Mouse (Mus musculus) spleen, postnatal 4 days (tissue): ENCODE results near the gene Trmt2b.
"Not testable (repeated sequence)": the region's sequence is repeated elsewhere in the genome, so short reads cannot be mapped to it uniquely, and the experiment has no call there.

Source experiments
- DNase-seq, 2 experiments: peaks; one replicate each; pipeline ENCODE4 v3.0.0; 2022; ENCODE audit warnings: low spot score in 2 of 2

Gene Trmt2b

DNA sequence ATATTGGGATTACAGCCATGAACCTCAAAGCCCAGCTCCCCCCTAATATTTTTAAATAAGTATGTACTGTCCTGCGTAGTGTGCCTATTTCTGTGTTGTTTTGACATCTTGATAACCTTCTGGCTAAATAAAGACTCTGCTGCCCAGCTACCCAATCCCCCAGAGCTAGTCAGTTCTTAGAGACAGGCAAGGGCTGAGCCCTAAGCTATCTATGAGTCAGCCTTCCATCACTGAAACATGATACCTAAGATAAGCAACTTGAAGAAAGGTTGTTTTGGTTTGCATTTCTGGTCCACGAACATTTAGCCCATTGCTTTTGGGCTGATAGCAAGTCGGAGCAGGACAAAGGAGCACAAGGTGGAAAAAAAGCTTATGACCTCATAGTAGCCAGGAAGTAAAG is 56.2 kb downstream of the Trmt2b start:
- no peak for DNase-seq

DNA sequence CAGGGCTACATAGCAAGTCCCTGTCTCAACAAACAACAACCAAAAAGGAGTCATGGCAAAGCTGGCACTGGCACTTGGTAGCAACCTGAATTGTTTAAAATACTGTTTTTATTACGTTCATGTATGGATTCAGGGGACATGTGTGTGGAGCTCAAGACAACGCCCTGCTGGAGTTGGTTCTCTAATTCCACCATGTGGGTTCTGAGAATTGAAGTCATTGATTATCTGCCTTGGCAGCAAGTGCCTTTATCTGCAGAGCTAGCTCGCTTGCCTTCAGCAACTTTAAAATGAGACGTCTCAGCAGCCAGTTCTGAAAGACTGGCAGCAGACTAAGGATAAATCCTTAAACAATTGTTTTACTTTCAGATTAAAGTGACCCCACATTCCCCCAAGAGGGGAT is 58.6 kb downstream of the Trmt2b start:
- DNase-seq, result no peak

DNA sequence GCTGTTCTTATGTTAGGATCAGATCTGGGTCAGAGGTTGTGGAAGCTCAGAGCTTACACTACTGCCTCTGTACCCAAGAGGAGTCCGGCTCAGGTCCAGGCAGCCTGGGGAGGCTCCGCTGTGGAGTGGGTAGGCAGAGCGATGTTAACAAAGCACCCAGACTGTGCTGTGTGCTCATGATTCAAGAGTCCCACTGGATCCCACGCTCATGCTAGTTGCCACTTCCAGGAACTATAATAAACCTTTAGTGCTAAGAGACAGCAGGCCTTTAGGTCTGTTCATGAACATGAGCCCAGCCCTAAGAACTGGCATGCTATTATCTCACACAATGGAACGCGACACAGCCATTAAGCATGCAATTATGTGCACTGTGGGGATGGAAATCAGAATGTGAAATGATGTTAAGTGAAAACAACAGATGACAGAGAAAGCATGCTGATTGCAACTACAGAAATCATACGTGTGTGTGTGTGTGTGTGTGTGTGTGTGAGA is 65.6 kb downstream of the Trmt2b start:
- no peak for DNase-seq

DNA sequence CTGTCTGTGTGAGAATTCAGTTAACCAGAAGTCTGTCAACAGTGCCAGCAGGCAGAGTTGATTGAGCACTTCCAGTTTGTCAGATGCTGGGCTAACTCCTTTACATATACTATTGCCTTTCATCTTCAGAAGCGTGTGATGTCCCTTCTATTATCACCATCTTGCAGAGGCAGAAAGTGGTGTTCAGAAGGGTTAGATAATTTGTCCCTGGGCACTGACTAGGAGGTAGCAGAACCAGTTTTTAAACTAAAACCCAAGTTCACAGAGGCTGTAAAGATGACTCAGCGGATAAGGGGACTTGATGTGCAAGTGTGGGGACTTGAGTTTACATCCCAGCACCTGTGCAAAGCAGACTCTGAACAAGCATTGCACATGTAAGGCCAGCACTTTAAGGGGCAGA is 68.3 kb downstream of the Trmt2b start:
- no peak for DNase-seq

DNA sequence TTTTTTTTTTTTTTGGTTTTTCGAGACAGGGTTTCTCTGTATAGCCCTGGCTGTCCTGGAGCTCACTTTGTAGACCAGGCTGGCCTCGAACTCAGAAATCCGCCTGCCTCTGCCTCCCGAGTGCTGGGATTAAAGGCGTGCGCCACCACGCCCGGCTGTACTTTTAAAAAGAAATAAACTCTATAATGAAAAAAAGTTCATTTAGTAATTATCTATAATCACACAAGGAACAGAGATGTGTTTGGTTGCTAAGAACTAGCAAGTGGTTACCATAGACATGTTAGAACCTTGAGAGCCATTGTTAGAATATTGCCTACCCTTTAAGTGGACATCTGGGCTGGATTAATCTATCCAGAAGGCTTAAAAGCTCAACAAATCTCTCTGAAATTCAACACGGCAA is 89.6 kb downstream of the Trmt2b start, which contains the start of gene Arl13a:
Gene Arl13a, plus strand, starts transcription at position 301 of the 400 bp plus-strand sequence.
- DNase-seq, result not testable (repeated sequence)

DNA sequence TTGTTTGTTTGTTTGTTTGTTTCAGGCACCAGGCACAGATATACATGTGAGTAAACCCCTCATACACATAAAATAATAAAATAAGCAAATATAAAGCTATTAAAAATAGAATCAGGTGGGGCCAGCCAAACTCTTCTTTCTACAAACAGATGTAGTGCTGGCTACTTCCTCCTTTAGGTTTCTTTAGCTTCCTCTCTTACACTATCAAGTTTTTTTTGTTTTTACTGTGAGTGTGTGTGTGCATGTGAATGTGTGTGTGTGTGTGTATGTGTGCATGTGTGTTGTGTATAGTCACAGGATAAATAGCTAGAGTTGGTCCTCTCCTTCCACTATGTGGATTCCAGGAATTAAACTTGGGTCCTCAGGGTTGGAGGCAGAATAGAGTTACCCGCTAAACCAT is 102.1 kb downstream of the Trmt2b start:
- no peak for DNase-seq
